Mouse (Mus musculus) small intestine, adult 2 months (tissue): ENCODE measurements around the gene Rnf225. TPM values are rescaled to one million over a fixed set of nuclear protein-coding genes. Genes with fewer than 3 reads are reported as not detected.
"Not testable (repeated sequence)": the region's sequence is repeated elsewhere in the genome, so short reads cannot be mapped to it uniquely, and the experiment has no call there.

Experiments
- H3K27ac ChIP-seq: fragments of 200-500 bp; 2 replicates; pipeline ENCODE4 v1.5.1; 2012; ENCODE audit warnings: low read depth, low read length, control low read depth, inconsistent platforms; ENCODE audit not compliant: insufficient read depth
- H3K27me3 ChIP-seq: fragments of 200-500 bp; 2 replicates; pipeline ENCODE4 v1.6.1; 2012; ENCODE audit warnings: mild to moderate bottlenecking, moderate library complexity, low read length, inconsistent platforms; ENCODE audit not compliant: control insufficient read depth, insufficient read depth
- H3K36me3 ChIP-seq: fragments of 200-500 bp; 2 replicates; pipeline ENCODE4 v1.6.1; 2012; ENCODE audit warnings: mild to moderate bottlenecking, low read length, control low read depth, inconsistent platforms; ENCODE audit not compliant: control insufficient read depth, insufficient read depth
- H3K4me1 ChIP-seq: fragments of 200-500 bp; 2 replicates; pipeline ENCODE4 v1.6.1; 2012; ENCODE audit warnings: low read length, inconsistent platforms, mixed read lengths; ENCODE audit not compliant: control insufficient read depth, insufficient read depth, insufficient read length
- H3K4me3 ChIP-seq: fragments of 200-500 bp; 2 replicates; pipeline ENCODE4 v1.5.1; 2012; ENCODE audit warnings: low read depth, mild to moderate bottlenecking, control low read depth, inconsistent platforms, low read length, moderate library complexity
- CTCF ChIP-seq: fragments of 200-500 bp; IDR thresholded peaks from 2 replicates; pipeline ENCODE4 v1.5.1; 2012; ENCODE audit warnings: low read depth, mild to moderate bottlenecking, control low read depth, inconsistent platforms, low read length, moderate library complexity, mixed read lengths; ENCODE audit not compliant: insufficient replicate concordance, insufficient read length; ENCODE audit errors: extremely low read depth
- POLR2A ChIP-seq: fragments of 200-500 bp; IDR thresholded peaks from 2 replicates; pipeline ENCODE4 v1.6.1; 2012; ENCODE audit warnings: low read depth, mild to moderate bottlenecking, control low read depth, inconsistent platforms, low read length, moderate library complexity
- WGBS: fragments of 180-500 bp; shearing (Covaris S2); methylation state at CpG from one replicate; pipeline ENCODE4 v1.1.7; 2018; 5-methylcytosine and 5-hydroxymethylcytosine counted together
- polyA plus RNA-seq: library from polyadenylated mRNA; depleted of rRNA; stranded (reverse); fragments of >200 nt; gene quantifications from 2 replicates; pipeline ENCODE4 v1.2.3, GENCODE M21; 2012

Rnf225 gene
- polyA plus RNA-seq, 1 experiment: 0.41 TPM

DNA sequence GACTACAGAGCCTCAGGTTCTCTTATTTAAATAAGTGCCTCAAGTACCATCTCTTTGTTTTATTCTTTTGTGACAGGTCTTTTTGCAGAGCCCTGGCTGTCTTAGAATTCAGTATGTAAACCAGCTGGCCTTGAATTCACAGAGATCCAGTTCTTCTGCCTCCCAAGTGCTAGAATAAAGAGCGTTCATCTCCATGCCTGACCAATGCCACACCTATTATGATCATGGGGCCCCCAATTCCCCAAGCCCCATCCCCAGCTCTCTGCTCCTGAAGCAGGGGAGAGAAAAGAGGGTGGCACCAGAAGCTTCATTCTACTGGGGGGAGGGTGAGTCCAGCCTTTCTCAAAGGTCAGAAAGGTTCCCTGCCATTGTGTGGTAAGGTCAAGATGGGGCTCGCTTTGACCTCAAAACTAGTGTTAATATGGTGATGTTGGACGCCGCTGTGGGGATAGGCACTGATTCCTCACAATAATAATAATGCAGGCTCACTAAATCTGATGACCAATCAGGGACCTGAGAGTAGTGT is 6.5 kb downstream of the Rnf225 start:
- WGBS: 81% methylated on average over 4 of the region's 4 CpGs

DNA sequence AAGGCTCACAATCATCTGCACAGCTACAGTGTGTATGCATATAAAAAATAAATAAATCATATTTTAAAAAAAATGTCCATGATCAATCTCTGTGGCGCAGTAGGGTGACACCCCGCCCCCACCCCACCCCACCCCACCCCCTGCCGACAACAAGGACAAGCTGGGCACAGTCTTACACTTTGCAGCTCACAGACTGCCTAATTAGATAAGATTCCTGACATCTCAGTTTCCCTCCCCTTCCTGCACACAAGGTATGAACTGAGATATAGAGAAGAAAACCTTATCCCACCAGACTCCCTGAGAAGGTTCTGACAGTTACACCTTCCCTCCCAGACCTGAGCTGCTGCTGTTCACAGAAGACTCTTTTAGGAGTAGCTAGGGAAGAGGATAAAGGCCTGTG is 7.6 kb downstream of the Rnf225 start:
- Histone ChIP-seq H3K27ac (no peak overlapping the region), H3K27me3 (no peaks in the 10 kb centered on the region), H3K4me3 (no peak overlapping the region), H3K36me3 (no peaks in the 10 kb centered on the region), H3K4me1 (no peaks in the 10 kb centered on the region)
- no peak for TF ChIP-seq POLR2A
- WGBS: 53% methylated on average over 3 of the region's 3 CpGs

More for the DNA sequence above, 6.5 kb downstream of the Rnf225 start:
- Histone ChIP-seq H3K4me1 (no peaks in the 10 kb centered on the region), H3K27ac (no peak overlapping the region), H3K36me3 (no peaks in the 10 kb centered on the region), H3K27me3 (no peaks in the 10 kb centered on the region), H3K4me3 (no peak overlapping the region)
- no peak for TF ChIP-seq CTCF
- no peak for TF ChIP-seq POLR2A

DNA sequence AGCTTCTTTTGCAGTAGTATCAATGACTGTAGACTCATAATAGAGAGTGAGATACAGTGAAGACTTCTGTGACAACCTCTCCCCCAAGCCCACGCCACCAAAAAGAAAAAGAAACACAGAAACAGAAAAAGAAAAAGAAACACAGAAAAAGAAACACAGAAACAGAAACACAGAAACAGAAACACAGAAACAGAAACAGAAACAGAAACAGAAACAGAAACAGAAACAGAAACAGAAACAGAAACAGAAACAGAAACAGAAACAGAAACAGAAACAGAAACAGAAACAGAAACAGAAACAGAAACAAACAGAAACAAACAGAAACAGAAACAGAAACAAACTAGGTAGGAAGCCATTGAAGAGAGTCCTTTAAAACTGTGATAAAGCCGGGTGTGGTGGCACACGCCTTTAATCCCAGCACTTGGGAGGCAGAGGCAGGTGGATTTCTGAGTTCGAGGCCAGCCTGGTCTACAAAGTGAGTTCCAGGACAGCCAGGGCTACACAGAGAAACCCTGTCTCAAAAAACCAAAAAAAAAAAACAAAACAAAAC is 10.1 kb downstream of the Rnf225 start:
- not testable (repeated sequence) for H3K4me1 ChIP-seq, H3K27ac ChIP-seq, H3K27me3 ChIP-seq, H3K4me3 ChIP-seq, H3K36me3 ChIP-seq
- WGBS: 90% methylated on average over 4 of the region's 4 CpGs

DNA sequence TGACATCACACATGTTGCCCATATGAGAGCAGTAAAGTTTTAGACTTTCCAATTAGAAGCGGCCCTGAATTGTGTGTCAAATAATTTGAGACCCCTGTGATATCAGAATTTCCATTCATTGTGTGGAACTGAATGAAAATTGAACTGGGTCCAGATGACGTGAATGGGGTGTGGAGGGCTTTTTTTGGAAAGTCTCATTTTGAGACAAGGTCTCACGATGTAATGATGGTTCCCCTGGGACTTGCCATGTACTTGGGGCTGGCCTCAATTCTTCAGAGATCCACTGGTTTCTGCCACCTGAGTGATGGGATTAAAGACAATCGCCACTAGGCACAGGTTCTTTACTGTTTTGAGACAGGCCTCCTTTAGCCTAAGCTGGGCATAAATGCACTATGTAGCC is 13.4 kb downstream of the Rnf225 start:
- TF ChIP-seq POLR2A: no peak
- no peak for TF ChIP-seq CTCF
- no peaks in the 10 kb centered on the region for H3K27me3 ChIP-seq
- no peak overlapping the region for H3K4me3 ChIP-seq
- no peaks in the 10 kb centered on the region for H3K36me3 ChIP-seq
- H3K4me1 ChIP-seq: no peaks in the 10 kb centered on the region
- 86% methylated on average over 4 of the region's 4 CpGs for WGBS
- H3K27ac ChIP-seq: no peak overlapping the region

DNA sequence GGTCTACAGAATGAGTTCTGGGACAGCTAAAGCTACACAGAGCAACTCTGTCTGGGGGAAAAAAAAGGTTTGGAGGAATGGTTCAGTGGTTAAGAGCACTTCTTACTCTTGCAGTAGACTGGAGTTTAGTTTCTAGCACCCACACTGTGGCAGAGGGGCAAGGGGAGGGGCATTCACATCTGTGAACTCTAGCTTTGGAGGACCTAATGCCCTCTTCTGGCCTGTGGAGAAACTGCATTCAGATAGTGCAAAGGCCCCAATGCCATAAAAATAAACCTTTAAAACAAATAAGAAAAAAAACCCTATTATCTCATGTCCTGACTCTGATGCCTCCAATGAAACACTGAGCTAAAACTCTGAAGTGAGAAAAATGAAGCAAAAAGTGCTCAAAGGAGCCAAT is 16.3 kb downstream of the Rnf225 start:
- Histone ChIP-seq H3K4me3 (no peak overlapping the region), H3K27ac (no peak overlapping the region), H3K27me3 (no peaks in the 10 kb centered on the region), H3K4me1 (no peaks in the 10 kb centered on the region), H3K36me3 (no peaks in the 10 kb centered on the region)
- TF ChIP-seq POLR2A: no peak
- peak; percentile 30; the same call in 1 of the 2 replicates for TF ChIP-seq CTCF

DNA sequence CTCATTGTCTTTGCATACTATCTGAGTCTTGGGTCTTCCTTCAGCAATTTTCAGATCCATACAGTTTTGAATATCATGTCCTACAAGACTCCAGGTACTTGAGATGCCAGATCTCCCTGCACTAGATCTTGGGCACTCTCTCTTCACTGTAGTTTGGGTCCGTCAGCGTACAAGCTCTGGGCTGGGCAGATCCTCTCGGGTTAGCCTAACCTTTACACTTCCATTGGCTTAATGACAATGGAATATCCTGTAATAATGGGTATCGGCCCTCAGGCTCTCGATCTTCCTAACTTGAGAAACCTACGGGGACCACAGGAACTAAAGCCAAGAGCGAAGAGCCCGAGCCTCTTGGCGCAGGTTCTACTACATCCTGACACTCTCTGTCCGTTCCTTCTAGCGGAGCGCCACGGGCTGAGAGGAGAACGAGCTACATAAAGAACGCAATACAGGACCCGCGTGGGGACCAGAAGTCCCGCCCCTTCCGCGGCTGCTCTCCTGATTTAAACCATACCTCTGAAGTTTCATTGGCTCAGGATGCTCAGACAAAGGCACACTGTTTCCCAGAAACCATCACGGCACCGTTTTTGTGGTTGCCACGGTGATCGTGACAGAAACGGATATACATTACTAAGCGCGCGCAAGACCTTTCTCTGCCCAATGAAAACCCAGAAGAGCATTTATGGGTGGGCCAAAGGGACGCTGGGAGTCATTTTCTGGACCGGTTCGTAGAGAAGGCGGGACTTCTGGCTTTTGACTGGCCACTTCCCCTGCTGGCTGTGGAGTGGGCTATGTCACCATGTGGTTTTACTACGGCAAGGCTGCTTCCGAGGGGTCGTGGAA is 22.0 kb downstream of the Rnf225 start:
- WGBS: 7% methylated on average over 35 of the region's 35 CpGs
- TF ChIP-seq POLR2A (peak; percentile 43; the same call in 1 of the 2 replicates), CTCF (no peak)
- Histone ChIP-seq H3K27me3 (no peaks in the 10 kb centered on the region), H3K4me1 (peaks cover 4% of the 10 kb centered on the region; the same call in 1 of the 2 replicates), H3K36me3 (no peaks in the 10 kb centered on the region), H3K27ac (peak overlapping the region; percentile 75), H3K4me3 (peak overlapping the region; percentile 86)

DNA sequence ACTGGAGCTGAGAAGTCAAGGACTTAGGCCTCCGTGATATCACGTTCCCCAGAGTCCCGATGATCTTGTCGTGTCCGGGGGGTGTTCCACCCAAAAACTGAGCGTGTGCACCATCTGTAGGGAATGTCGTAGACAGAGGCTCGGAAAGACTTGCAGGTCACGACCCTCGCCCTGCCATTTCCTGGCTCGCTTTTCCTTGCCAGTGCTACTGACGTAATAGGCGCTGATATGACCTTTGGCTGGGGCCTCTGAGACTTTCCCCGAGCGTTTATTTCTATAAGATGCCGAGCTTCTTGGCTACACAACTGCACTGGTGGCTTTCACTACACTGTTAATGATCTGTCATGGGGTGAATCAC is 22.6 kb downstream of the Rnf225 start:
- TF ChIP-seq POLR2A: no peak; the same call in 1 of the 2 replicates
- TF ChIP-seq CTCF: no peak
- Histone ChIP-seq H3K36me3 (no peaks in the 10 kb centered on the region), H3K4me1 (peaks cover 4% of the 10 kb centered on the region; the same call in 1 of the 2 replicates), H3K27me3 (no peaks in the 10 kb centered on the region), H3K4me3 (peak overlapping the region; percentile 86), H3K27ac (peak overlapping the region; percentile 75)
- WGBS: 1% methylated on average over 16 of the region's 16 CpGs
